Mouse (Mus musculus): Measurements from ENCODE around the gene Wdr13. TPM values are rescaled to one million over a fixed set of nuclear protein-coding genes. Genes with fewer than 3 reads are reported as not detected.

The Wdr13 gene
- polyA plus RNA-seq, 1 experiment from 2014 or later, result 58.5 TPM

Other genes with a start within 250 kb of the Wdr13 start
- 40.9 and 42.3 TPM in 2 replicates for gene Slc35a2, start 248.9 kb downstream of the Wdr13 start, polyA plus RNA-seq (2015; fragmentation: Nextera tagmentation; extraction: Ambion mirVana)
- 214 and 222 TPM in 2 replicates for gene Pqbp1, start 233.6 kb downstream of the Wdr13 start, polyA plus RNA-seq (2015; fragmentation: Nextera tagmentation; extraction: Ambion mirVana)
- gene Timm17b, start 233.5 kb downstream of the Wdr13 start, polyA plus RNA-seq (2015; fragmentation: Nextera tagmentation; extraction: Ambion mirVana), result 159 and 162 TPM in 2 replicates
- not detected in 2 replicates for gene Gm10491, start 225.1 kb downstream of the Wdr13 start, polyA plus RNA-seq (2015; fragmentation: Nextera tagmentation; extraction: Ambion mirVana)
- not detected in 2 replicates for gene Gm10490, start 223.3 kb downstream of the Wdr13 start, polyA plus RNA-seq (2015; fragmentation: Nextera tagmentation; extraction: Ambion mirVana)
- 223 and 225 TPM in 2 replicates for gene Pcsk1n, start 213.1 kb downstream of the Wdr13 start, polyA plus RNA-seq (2015; fragmentation: Nextera tagmentation; extraction: Ambion mirVana)
- 0.16 TPM in 1 of 2 replicates, not detected in the other for gene Eras, start 204.3 kb downstream of the Wdr13 start, polyA plus RNA-seq (2015; fragmentation: Nextera tagmentation; extraction: Ambion mirVana)
- gene Hdac6, start 185.0 kb downstream of the Wdr13 start, polyA plus RNA-seq (2015; fragmentation: Nextera tagmentation; extraction: Ambion mirVana), result 65.1 and 66.1 TPM in 2 replicates
- 0.23 and 0.29 TPM in 2 replicates for gene Gata1, start 154.8 kb downstream of the Wdr13 start, polyA plus RNA-seq (2015; fragmentation: Nextera tagmentation; extraction: Ambion mirVana)
- 0.31 and 0.53 TPM in 2 replicates for gene Glod5, start 114.4 kb downstream of the Wdr13 start, polyA plus RNA-seq (2015; fragmentation: Nextera tagmentation; extraction: Ambion mirVana)
- 39.9 and 40.8 TPM in 2 replicates for gene Suv39h1, start 58.1 kb downstream of the Wdr13 start, polyA plus RNA-seq (2015; fragmentation: Nextera tagmentation; extraction: Ambion mirVana)
- 0.12 and 0.18 TPM in 2 replicates for gene Was, start 42.4 kb downstream of the Wdr13 start, polyA plus RNA-seq (2015; fragmentation: Nextera tagmentation; extraction: Ambion mirVana)
- 336 and 358 TPM in 2 replicates for gene Rbm3, start 13.0 kb upstream of the Wdr13 start, polyA plus RNA-seq (2015; fragmentation: Nextera tagmentation; extraction: Ambion mirVana)
- gene Tbc1d25, start 43.3 kb upstream of the Wdr13 start, polyA plus RNA-seq (2015; fragmentation: Nextera tagmentation; extraction: Ambion mirVana), result 19.8 and 21.0 TPM in 2 replicates
- 26.4 and 29.5 TPM in 2 replicates for gene Ebp, start 60.6 kb upstream of the Wdr13 start, polyA plus RNA-seq (2015; fragmentation: Nextera tagmentation; extraction: Ambion mirVana)
- gene Porcn, start 73.6 kb upstream of the Wdr13 start, polyA plus RNA-seq (2015; fragmentation: Nextera tagmentation; extraction: Ambion mirVana), result 43.4 and 50.0 TPM in 2 replicates
- 46.9 and 48.4 TPM in 2 replicates for gene Ftsj1, start 119.5 kb upstream of the Wdr13 start, polyA plus RNA-seq (2015; fragmentation: Nextera tagmentation; extraction: Ambion mirVana)
- 30.0 and 30.6 TPM in 2 replicates for gene Slc38a5, start 138.2 kb upstream of the Wdr13 start, polyA plus RNA-seq (2015; fragmentation: Nextera tagmentation; extraction: Ambion mirVana)
- gene Ssxb10, start 194.5 kb upstream of the Wdr13 start, polyA plus RNA-seq (2015; fragmentation: Nextera tagmentation; extraction: Ambion mirVana), result not detected in 2 replicates
- gene Ssxb9, start 234.1 kb upstream of the Wdr13 start, polyA plus RNA-seq (2015; fragmentation: Nextera tagmentation; extraction: Ambion mirVana), result not detected in 2 replicates

Data from hindbrain, embryonic 13.5 days (tissue).